Mouse (Mus musculus) granulocyte monocyte progenitor cell, adult 5-6 weeks (primary cell): ENCODE measurements at regions not wholly inside any gene's neighbourhood (a gene's known extent, or its start where the extent isn't known, plus 50 kb on each side); places are given as distances from the start of the nearest gene placed in this dataset.

ENCODE experiments used
- ATAC-seq: replicated peaks from 2 replicates; pipeline ENCODE4 v1.8.0; 2016; ENCODE audit warnings: mild to moderate bottlenecking, moderate TSS enrichment, inconsistent platforms; ENCODE audit not compliant: poor library complexity, severe bottlenecking

DNA sequence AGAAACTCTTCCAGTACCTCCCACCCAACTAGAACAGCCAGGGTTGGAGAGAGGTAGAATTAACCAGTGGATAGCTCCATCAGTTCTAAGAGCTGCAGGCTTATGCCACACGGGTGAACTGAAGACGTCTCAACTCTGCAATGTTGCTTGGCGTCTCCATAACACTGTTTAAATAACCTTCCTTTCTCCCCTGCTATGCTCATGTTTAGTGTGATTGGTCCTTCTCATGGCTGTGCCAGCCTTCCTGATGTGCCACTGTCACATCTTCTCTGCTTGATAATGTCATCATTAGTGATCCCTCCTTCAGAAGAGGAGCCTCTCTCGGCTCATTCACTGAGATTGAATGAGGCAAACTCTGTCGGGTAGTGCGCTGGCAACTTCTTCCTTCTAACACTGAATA is 573.2 kb downstream of the Gm826 start:
- no peak for ATAC-seq

DNA sequence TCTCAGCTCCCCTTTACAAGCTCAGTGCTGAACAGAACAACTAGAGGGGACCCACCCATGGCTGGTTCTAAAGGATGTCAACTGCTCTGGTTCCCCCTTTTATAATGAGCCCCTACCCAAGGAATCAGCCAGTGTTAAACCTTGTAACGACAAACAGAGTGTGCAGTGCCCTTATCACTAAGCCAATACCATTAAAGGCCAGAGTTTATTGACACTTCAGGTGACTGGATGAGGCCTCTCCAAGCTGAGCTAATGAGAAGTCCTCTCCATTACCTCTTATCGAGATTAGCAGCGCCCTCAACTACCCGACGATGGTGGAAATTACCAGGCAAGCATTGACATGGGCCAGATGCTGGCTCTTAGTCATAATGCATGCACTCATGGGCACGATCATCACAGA is 570.8 kb downstream of the Gm826 start:
- no peak for ATAC-seq
